8 mouse cellular contexts compared by ENCODE assay signal in genomic region chr1:72255062-72255853, GRCm38 (mm10). TPM values are rescaled to one million over a fixed set of nuclear protein-coding genes. Genes with fewer than 3 reads are reported as not detected.
DNase-seq lines count a peak whose midpoint lies in the region; ATAC-seq and TF ChIP-seq lines count a peak whose summit lies in the region.

No protein-coding gene starts in this region.

- 12% methylated on average over 15 of the region's 15 CpGs for WGBS in kidney, adult 2 months
- 2% methylated on average over 15 of the region's 15 CpGs for WGBS in liver, embryonic 13.5 days (ENCODE audit: insufficient replicate concordance)

- peak; percentile 99 for DNase-seq in 3T3-L1 (ENCODE audit: low read depth, low spot score)
- DNase-seq in Muller cell, postnatal 12 days (ENCODE audit: inconsistent ontology term) = peak; percentile 94
- DNase-seq in cerebellum, postnatal 14 days = peak; percentile 59 to 67
- peak; percentile 39 to 62 for DNase-seq in frontal cortex, postnatal 14 days (ENCODE audit: low spot score in 2 of 2)
- DNase-seq in kidney, adult 2 months = peak; percentile 69
- peak; percentile 80 for DNase-seq in liver, embryonic 13.5 days
- DNase-seq in neural tube, embryonic 10.5 days (ENCODE audit: extremely low spot score, low spot score) = peak; percentile 80

- H3K27me3 ChIP-seq in kidney, adult 2 months (replicated peaks; ENCODE audit: control insufficient read depth, insufficient read depth, low read length) = no peaks in the 10 kb centered on the region
- H3K27me3 ChIP-seq in liver, embryonic 13.5 days = no peaks in the 10 kb centered on the region
- H3K27me3 ChIP-seq in testis, adult 2 months (ENCODE audit: control insufficient read depth, insufficient read depth, low read length) = no peaks in the 10 kb centered on the region

- 0 out of 2 replicates have a peak overlapping the region, but pooled peaks have one; percentile 15 for H3K27ac ChIP-seq in kidney, adult 2 months (ENCODE audit: insufficient read depth, low read depth, low read length)
- H3K27ac ChIP-seq in liver, embryonic 13.5 days = peak overlapping the region; percentile 70
- peak overlapping the region; percentile 24 for H3K27ac ChIP-seq in testis, adult 2 months (ENCODE audit: control insufficient read depth, insufficient read depth, low read depth, low read length)

- peak overlapping the region; percentile 63 for H3K9ac ChIP-seq in liver, embryonic 13.5 days

- peak; percentile 94 for ATAC-seq in liver, embryonic 13.5 days (ENCODE audit: low read depth)

- H3K9me3 ChIP-seq in liver, embryonic 13.5 days (replicated peaks) = no peaks in the 10 kb centered on the region

- H3K4me3 ChIP-seq in kidney, adult 2 months (ENCODE audit: insufficient read depth, low read depth, low read length) = no peak overlapping the region; the same call in 1 of the 2 replicates
- H3K4me3 ChIP-seq in liver, embryonic 13.5 days (replicated peaks) = 0 out of 2 replicates have a peak overlapping the region, but pooled peaks have one; percentile 52
- H3K4me3 ChIP-seq in testis, adult 2 months (ENCODE audit: control insufficient read depth, low read depth, low read length) = no peak overlapping the region; the same call in 1 of the 2 replicates

- no peak for TF ChIP-seq CTCF in kidney, adult 2 months (conservative IDR thresholded peaks at IDR 0.05; ENCODE audit: insufficient read depth, insufficient read length, low read depth, low read length)
- TF ChIP-seq CTCF in testis, adult 2 months (IDR thresholded peaks at IDR 0.05; ENCODE audit: control insufficient read depth, insufficient read depth, insufficient replicate concordance, low read depth, low read length) = no peak

- H3K36me3 ChIP-seq in kidney, adult 2 months (ENCODE audit: control insufficient read depth, insufficient read depth, low read length) = no peaks in the 10 kb centered on the region; the same call in 1 of the 2 replicates
- no peaks in the 10 kb centered on the region for H3K36me3 ChIP-seq in liver, embryonic 13.5 days
- no peaks in the 10 kb centered on the region for H3K36me3 ChIP-seq in testis, adult 2 months (ENCODE audit: control insufficient read depth, insufficient read depth, low read length)

- H3K4me1 ChIP-seq in kidney, adult 2 months (ENCODE audit: control insufficient read depth, insufficient read depth, low read length) = peaks cover 9% of the 10 kb centered on the region; the same call in 1 of the 2 replicates
- H3K4me1 ChIP-seq in liver, embryonic 13.5 days (replicated peaks) = peaks cover 41% of the 10 kb centered on the region
- H3K4me1 ChIP-seq in testis, adult 2 months (ENCODE audit: control insufficient read depth, insufficient read depth, low read length) = peaks cover 10% of the 10 kb centered on the region

- TF ChIP-seq POLR2A in kidney, adult 2 months (IDR thresholded peaks at IDR 0.05; ENCODE audit: low read depth, low read length) = no peak
- TF ChIP-seq POLR2A in testis, adult 2 months (IDR thresholded peaks at IDR 0.05; ENCODE audit: control insufficient read depth, low read depth, low read length) = no peak

- H3K4me2 ChIP-seq in liver, embryonic 13.5 days = peak overlapping the region; percentile 70

RNA-seq across cellular contexts. Expression of gene Pecr, which starts 28.9 kb away (rescaled TPM):
- polyA plus RNA-seq in kidney, adult 2 months (2012; rRNA removed) = 215 and 254 TPM in 2 replicates
- polyA plus RNA-seq in liver, embryonic 13.5 days (2015; fragmentation: Nextera tagmentation; extraction: Ambion mirVana) = 42.6 and 46.1 TPM in 2 replicates
- polyA plus RNA-seq in testis, adult 2 months (2012; rRNA removed) = 1.5 and 1.9 TPM in 2 replicates

RNA-seq across cellular contexts. Expression of gene Tmem169, which starts 28.9 kb away (rescaled TPM):
- polyA plus RNA-seq in kidney, adult 2 months (2012; rRNA removed) = 4.2 and 5.9 TPM in 2 replicates
- polyA plus RNA-seq in liver, embryonic 13.5 days (2015; fragmentation: Nextera tagmentation; extraction: Ambion mirVana) = 0.48 and 0.96 TPM in 2 replicates
- 0.08 and 0.17 TPM in 2 replicates for polyA plus RNA-seq in testis, adult 2 months (2012; rRNA removed)

RNA-seq across cellular contexts. Expression of gene Mreg, which starts 43.2 kb away (rescaled TPM):
- 2.3 and 3.2 TPM in 2 replicates for polyA plus RNA-seq in kidney, adult 2 months (2012; rRNA removed)
- polyA plus RNA-seq in liver, embryonic 13.5 days (2015; fragmentation: Nextera tagmentation; extraction: Ambion mirVana) = 5.1 and 7.8 TPM in 2 replicates
- polyA plus RNA-seq in testis, adult 2 months (2012; rRNA removed) = 7.4 and 8.1 TPM in 2 replicates

RNA-seq across cellular contexts. Expression of gene Xrcc5, which starts 52.0 kb away (rescaled TPM):
- 9.7 and 11.4 TPM in 2 replicates for polyA plus RNA-seq in kidney, adult 2 months (2012; rRNA removed)
- 24.0 and 27.9 TPM in 2 replicates for polyA plus RNA-seq in liver, embryonic 13.5 days (2015; fragmentation: Nextera tagmentation; extraction: Ambion mirVana)
- 3.2 and 3.7 TPM in 2 replicates for polyA plus RNA-seq in testis, adult 2 months (2012; rRNA removed)

Comparison
In these comparisons a context has a peak if more than half of its experiments do, and no peak if none do; other contexts are left out.
1. H3K27ac ChIP-seq: peak in every context shown above with its lines; median percentile 70 in liver, embryonic 13.5 days; 24 in testis, adult 2 months; 15 in kidney, adult 2 months.
2. RNA of gene Pecr, which starts 28.9 kb away (polyA plus RNA-seq): 215 to 254 TPM in kidney, adult 2 months and 42.6 to 46.1 TPM in liver, embryonic 13.5 days; 1.5 to 1.9 TPM in testis, adult 2 months; every median in the first group is over 10 times any median in the second.
3. Peak in every context shown above with its lines, with median percentiles within 50 percentile points of each other: DNase-seq.